Mouse (Mus musculus) spleen, adult 2 months (tissue): Measurements from ENCODE around the gene Psmb7. TPM values are rescaled to one million over a fixed set of nuclear protein-coding genes. Genes with fewer than 3 reads are reported as not detected.
A peak's percentile ranks its signal among the peaks of the same experiment; 100 is the strongest.

Experiments used
- DNase-seq, 2 experiments: peaks; one replicate each; pipeline versions ENCODE4 v3.0.0 to v3.0.0-alpha.2; 2012 to 2021; ENCODE audit warnings: low spot score in 2 of 2, low read depth in 1 of 2
- H3K27ac ChIP-seq: fragments of 200-500 bp; 2 replicates; pipeline ENCODE4 v1.5.1; 2012; ENCODE audit warnings: low read length, inconsistent platforms; ENCODE audit not compliant: insufficient read depth
- H3K27me3 ChIP-seq: fragments of 200-500 bp; 2 replicates; pipeline ENCODE4 v1.6.1; 2012; ENCODE audit warnings: mild to moderate bottlenecking, moderate library complexity, low read length, inconsistent platforms; ENCODE audit not compliant: control insufficient read depth, insufficient read depth
- H3K36me3 ChIP-seq: fragments of 200-500 bp; 2 replicates; pipeline ENCODE4 v1.6.1; 2012; ENCODE audit warnings: mild to moderate bottlenecking, low read length, inconsistent platforms; ENCODE audit not compliant: control insufficient read depth, insufficient read depth
- H3K4me1 ChIP-seq: fragments of 200-500 bp; 2 replicates; pipeline ENCODE4 v1.6.1; 2011; ENCODE audit warnings: inconsistent platforms; ENCODE audit not compliant: control insufficient read depth, insufficient read depth, insufficient read length
- H3K4me3 ChIP-seq: fragments of 200-500 bp; 2 replicates; pipeline ENCODE4 v1.5.1; 2011; ENCODE audit warnings: mild to moderate bottlenecking, inconsistent platforms; ENCODE audit not compliant: insufficient read depth, insufficient read length; ENCODE audit errors: extremely low read depth
- CTCF ChIP-seq: fragments of 200-500 bp; IDR thresholded peaks from 2 replicates; pipeline ENCODE4 v1.5.1; 2011; ENCODE audit warnings: mild to moderate bottlenecking, inconsistent platforms; ENCODE audit not compliant: insufficient read depth, insufficient read length, insufficient replicate concordance; ENCODE audit errors: extremely low read depth
- POLR2A ChIP-seq: fragments of 200-500 bp; IDR thresholded peaks from 2 replicates; pipeline ENCODE4 v1.6.1; 2011; ENCODE audit warnings: low read depth, low read length, inconsistent platforms
- WGBS: fragments of 180-500 bp; shearing (Covaris S2); methylation state at CpG from one replicate; pipeline ENCODE4 v1.1.7; 2018; 5-methylcytosine and 5-hydroxymethylcytosine counted together
- polyA plus RNA-seq: library from polyadenylated mRNA; depleted of rRNA; stranded (reverse); fragments of >200 nt; gene quantifications from 2 replicates; pipeline ENCODE4 v1.2.3, GENCODE M21; 2012

Psmb7 gene
- polyA plus RNA-seq, 1 experiment: 22.6 TPM

GRCm38 (mm10) chr2:38545706-38546105, 98.2 kb downstream of the Psmb7 start:
- no peak overlapping the region for H3K4me3 ChIP-seq
- DNase-seq: no peak
- no peak overlapping the region for H3K27ac ChIP-seq
- no peak for TF ChIP-seq CTCF
- TF ChIP-seq POLR2A: no peak
- H3K27me3 ChIP-seq: no peaks in the 10 kb centered on the region
- peaks cover 5% of the 10 kb centered on the region; the same call in 1 of the 2 replicates for H3K4me1 ChIP-seq
- H3K36me3 ChIP-seq: no peaks in the 10 kb centered on the region

- 36% methylated on average over 6 of the region's 6 CpGs for WGBS
- H3K27me3 ChIP-seq: no peaks in the 10 kb centered on the region
- DNase-seq: no peak
- H3K27ac ChIP-seq: no peak overlapping the region
- H3K36me3 ChIP-seq: no peaks in the 10 kb centered on the region
- H3K4me3 ChIP-seq: no peak overlapping the region
- peaks cover 5% of the 10 kb centered on the region; the same call in 1 of the 2 replicates for H3K4me1 ChIP-seq
- TF ChIP-seq CTCF (no peak), POLR2A (no peak)
Observed at GRCm38 (mm10) chr2:38544982-38545381, 98.9 kb downstream of the Psmb7 start.

GRCm38 (mm10) chr2:38544341-38544740, 99.5 kb downstream of the Psmb7 start:
- DNase-seq: no peak
- no peaks in the 10 kb centered on the region for H3K27me3 ChIP-seq
- no peak for TF ChIP-seq POLR2A
- TF ChIP-seq CTCF: no peak
- H3K36me3 ChIP-seq: no peaks in the 10 kb centered on the region
- H3K27ac ChIP-seq: no peak overlapping the region
- H3K4me3 ChIP-seq: no peak overlapping the region
- peaks cover 5% of the 10 kb centered on the region; the same call in 1 of the 2 replicates for H3K4me1 ChIP-seq

- 89% methylated on average over 2 of the region's 2 CpGs for WGBS
- Histone ChIP-seq H3K4me1 (peaks cover 5% of the 10 kb centered on the region; the same call in 1 of the 2 replicates), H3K4me3 (no peak overlapping the region), H3K27me3 (no peaks in the 10 kb centered on the region), H3K27ac (no peak overlapping the region), H3K36me3 (no peaks in the 10 kb centered on the region)
- no peak for DNase-seq
- no peak for TF ChIP-seq POLR2A
- TF ChIP-seq CTCF: no peak
Observed at GRCm38 (mm10) chr2:38543158-38543557, 100.7 kb downstream of the Psmb7 start.

- TF ChIP-seq CTCF (no peak), POLR2A (no peak)
- DNase-seq: no peak
- Histone ChIP-seq H3K4me1 (peaks cover 5% of the 10 kb centered on the region; the same call in 1 of the 2 replicates), H3K4me3 (no peak overlapping the region), H3K36me3 (no peaks in the 10 kb centered on the region), H3K27ac (no peak overlapping the region), H3K27me3 (no peaks in the 10 kb centered on the region)
- 33% methylated on average over 1 of the region's 1 CpGs for WGBS
Observed at GRCm38 (mm10) chr2:38542366-38542765, 101.5 kb downstream of the Psmb7 start.

GRCm38 (mm10) chr2:38541570-38541969, 102.3 kb downstream of the Psmb7 start:
- TF ChIP-seq POLR2A (no peak), CTCF (no peak)
- Histone ChIP-seq H3K27ac (no peak overlapping the region), H3K36me3 (no peaks in the 10 kb centered on the region), H3K4me1 (peaks cover 7% of the 10 kb centered on the region; the same call in 1 of the 2 replicates), H3K4me3 (no peak overlapping the region), H3K27me3 (no peaks in the 10 kb centered on the region)
- WGBS: 39% methylated on average over 1 of the region's 1 CpGs
- DNase-seq: peak in 1 of 2 experiments; percentile 14

- no peak overlapping the region for H3K4me3 ChIP-seq
- no peak overlapping the region for H3K27ac ChIP-seq
- H3K36me3 ChIP-seq: no peaks in the 10 kb centered on the region
- no peaks in the 10 kb centered on the region for H3K27me3 ChIP-seq
- peaks cover 12% of the 10 kb centered on the region; the same call in 1 of the 2 replicates for H3K4me1 ChIP-seq
- 61% methylated on average over 3 of the region's 3 CpGs for WGBS
- DNase-seq: no peak
- TF ChIP-seq POLR2A (no peak), CTCF (no peak)
Observed at GRCm38 (mm10) chr2:38541101-38541500, 102.8 kb downstream of the Psmb7 start.
